Mouse (Mus musculus) testis, adult 2 months (tissue): ENCODE results near the gene Tmem38a.

Experiments
- CTCF ChIP-seq: fragments of 200-500 bp; IDR thresholded peaks from 2 replicates; pipeline ENCODE4 v1.5.1; 2012; ENCODE audit warnings: low read depth, mild to moderate bottlenecking, inconsistent platforms, low read length, moderate library complexity; ENCODE audit not compliant: control insufficient read depth, insufficient read depth, insufficient replicate concordance
- POLR2A ChIP-seq: fragments of 200-500 bp; IDR thresholded peaks from 2 replicates; pipeline ENCODE4 v1.6.1; 2012; ENCODE audit warnings: low read depth, mild to moderate bottlenecking, inconsistent platforms, low read length, moderate library complexity; ENCODE audit not compliant: control insufficient read depth

DNA sequence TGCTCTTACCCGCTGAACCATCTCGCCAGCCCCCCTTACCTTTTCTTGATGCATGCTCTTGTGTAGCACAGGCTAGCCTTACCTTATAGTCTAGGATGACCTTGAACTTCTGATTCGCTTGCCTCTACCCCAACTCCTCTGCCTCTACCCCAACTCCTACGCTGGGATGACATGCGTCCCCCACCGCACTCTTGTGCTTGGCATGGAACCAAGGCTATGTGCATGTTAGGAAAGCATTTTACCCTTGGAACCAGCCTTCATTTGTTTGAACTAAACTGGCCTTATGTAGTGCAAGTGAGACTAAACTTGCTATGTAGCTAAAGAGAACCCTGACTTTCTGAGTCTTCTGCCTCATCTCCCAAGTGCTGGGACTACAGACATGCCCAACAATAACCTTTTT lies 4.1 kb downstream of the Tmem38a start:
- TF ChIP-seq CTCF (no peak), POLR2A (no peak)
